Mouse (Mus musculus) regulatory T cell (primary cell): ENCODE data around the gene Slf2.

Experiments
- in situ Hi-C: fragments of 300-600 bp; cut with MboI, MseI; formaldehyde crosslinking; loops from one replicate; pipeline ENCODE4 v1.15.1; 2025; ENCODE audit warnings: high pct_unique_total_duplicates

The Slf2 gene

DNA sequence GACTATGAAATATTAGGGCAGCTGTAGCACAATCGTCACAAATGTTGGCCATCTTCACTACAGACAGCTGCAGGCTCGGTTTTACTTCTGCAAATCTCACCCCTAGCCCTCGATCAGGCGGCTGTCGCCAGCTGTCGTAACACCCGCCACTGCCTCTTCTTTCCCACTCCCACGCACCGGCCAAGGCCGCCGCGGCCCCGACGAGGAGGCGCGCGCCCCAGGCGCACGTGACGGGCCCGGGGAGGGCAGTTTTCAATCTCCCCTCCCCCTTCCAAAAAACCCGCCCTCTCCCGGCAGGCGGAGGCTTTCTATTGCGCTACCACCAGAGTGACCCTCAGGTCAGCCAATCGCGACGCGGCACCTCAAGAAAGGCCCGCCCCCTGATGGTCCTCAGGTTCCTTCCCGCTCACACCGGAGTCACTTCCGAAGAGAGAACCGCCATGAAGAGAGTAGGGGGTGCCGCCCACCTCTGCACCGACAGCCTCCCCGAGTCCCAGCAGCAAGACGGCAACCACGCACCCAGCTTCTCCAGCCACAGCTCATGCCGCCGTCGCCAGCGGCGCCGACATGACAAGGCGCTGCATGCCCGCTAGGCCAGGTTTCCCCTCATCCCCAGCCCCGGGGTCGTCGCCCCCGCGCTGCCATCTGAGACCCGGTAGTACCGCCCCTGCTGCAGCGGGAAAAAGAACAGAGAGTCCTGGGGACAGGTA lies at the start of gene Slf2:
Gene Slf2 (plus strand): TSS at position 408 of the 710 bp plus-strand sequence.
- in situ Hi-C loops: loop anchor here (5.0 kb wide), 1 partner anchor 76 kb away; the partner anchor contains the start of genes Mrpl43 and Twnk

DNA sequence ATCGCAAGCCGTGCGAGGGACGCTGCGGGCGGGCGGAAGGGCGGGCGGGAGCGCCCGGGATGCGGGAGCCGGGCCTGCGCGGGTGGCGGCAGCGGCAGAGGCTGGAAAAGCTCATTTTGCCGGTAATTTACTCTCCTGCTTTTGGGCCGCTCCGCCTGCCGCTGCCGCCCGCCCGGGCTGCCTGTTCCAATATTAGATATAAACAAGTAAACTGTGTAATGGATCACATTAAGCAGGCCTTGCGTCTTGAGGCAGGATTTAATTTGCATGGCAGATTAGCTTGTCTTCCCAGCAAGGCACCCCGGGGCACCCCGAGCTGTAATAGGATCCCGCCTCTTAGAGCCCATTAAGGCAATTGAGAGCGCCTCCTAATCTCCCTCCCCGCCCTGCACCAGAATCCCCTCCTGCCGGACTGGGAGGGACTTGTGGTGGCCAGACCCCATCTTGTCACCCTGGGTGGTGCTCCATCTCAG lies 48.4 kb upstream of the Slf2 start:
- in situ Hi-C loops: loop anchor here (5.0 kb wide), 1 partner anchor 295 kb away; no protein-coding TSS in a partner anchor

DNA sequence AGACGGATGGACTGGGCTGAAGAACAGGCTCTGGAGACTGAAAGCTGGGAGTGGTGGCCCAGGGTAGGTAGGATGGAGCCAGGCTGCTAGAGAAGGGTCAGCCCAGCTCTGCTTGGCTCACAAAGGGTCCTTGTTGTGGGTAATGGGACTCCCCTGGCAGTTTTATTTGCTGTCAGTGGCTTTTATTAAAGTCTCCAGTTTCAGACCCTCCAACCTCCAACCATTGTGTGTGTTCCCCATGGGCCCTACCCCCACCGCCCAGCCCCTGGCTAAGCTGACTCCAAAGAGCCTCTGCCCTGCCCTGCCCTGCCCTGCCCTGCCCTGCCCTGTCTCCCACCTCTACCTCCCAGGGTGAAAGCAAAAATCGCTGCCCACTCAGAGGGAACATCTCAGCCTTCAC lies 46.6 kb upstream of the Slf2 start:
- in situ Hi-C loops: loop anchor here (5.0 kb wide), 1 partner anchor 297 kb away; no protein-coding TSS in a partner anchor

DNA sequence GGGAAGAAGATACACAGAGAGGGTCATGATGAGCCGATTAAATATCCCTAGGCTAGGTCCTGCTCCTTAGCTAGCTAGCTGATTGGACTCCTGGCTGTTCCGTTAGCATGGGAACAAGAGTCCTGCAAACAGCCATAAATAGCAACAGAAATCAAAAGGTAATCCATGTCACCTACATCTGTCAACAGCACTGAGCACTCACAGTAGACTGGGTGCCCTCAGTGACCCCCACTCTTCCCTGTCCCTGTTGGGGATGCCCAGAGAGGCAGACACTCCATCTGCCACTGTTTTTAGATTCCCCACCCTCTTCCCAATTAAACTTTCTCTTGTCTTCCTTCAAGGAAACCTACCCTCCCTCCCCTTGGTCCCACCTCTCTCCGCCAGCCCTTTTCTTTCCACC lies 44.5 kb upstream of the Slf2 start:
- in situ Hi-C loops: no loop called here

DNA sequence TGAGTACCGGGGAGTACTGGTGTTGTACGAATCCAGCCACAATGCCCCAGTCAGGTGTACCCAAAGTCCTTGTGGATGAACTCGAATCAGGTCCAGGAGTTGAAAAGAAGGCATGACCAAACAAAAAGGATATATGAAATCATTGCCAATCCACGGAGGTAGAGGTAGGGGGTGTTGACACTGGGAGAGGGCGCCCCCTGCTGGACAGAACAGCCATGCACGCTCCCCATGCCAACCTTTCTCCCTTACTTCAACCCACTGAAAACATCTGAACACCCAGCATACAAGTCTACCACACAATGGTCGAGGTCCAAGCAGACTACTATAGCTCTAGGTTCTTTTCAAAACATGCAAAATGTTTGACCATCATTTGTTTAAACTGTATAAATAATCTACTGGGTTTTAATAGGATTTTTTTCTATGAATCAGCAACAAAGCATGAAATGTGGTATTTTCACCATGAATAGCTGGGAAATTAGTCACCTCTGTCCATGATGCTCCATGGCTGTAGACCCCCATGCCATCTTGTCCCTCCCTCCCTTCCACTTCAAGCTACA lies 43.2 kb upstream of the Slf2 start:
- in situ Hi-C loops: no loop called here

DNA sequence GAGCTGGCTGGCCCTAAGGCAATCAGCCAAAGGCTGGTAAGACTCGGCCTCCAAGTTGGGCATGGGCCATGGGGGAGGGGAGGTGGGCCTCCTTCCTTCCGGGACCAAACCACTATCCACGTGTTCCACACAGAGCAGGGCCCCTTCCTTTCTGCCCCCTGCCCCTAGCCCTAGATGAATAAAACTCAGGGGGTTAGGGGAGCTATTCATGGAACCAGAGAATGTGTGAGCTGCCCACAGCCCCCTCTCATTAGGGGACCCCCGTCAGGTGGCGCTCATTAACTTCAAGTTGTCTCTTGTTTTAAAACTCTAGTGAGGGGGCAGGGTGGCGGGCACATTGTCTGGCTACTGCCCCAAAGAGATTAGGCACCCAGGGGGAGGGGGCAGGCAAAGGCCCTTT lies 41.4 kb upstream of the Slf2 start:
- in situ Hi-C loops: no loop called here

DNA sequence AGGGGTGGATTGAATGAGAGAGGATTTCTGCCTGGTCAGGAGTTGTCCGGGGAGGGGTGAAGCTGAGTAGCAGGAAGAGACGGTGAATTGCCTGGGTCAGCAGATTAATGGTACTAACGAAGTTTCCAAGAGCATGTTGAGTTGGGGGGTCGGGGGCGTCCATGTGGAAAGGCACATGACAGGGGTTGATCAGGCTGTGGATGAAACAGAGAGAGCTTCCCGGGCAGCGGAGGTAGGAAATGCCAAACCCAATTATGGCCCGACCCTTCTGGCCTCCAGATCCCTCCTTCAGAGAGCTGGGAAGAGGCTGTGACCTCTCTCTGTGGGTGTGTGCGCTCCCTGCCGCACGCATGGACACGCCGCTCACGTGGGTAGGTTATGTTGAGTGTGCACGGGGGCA lies 39.5 kb upstream of the Slf2 start:
- in situ Hi-C loops: no loop called here

DNA sequence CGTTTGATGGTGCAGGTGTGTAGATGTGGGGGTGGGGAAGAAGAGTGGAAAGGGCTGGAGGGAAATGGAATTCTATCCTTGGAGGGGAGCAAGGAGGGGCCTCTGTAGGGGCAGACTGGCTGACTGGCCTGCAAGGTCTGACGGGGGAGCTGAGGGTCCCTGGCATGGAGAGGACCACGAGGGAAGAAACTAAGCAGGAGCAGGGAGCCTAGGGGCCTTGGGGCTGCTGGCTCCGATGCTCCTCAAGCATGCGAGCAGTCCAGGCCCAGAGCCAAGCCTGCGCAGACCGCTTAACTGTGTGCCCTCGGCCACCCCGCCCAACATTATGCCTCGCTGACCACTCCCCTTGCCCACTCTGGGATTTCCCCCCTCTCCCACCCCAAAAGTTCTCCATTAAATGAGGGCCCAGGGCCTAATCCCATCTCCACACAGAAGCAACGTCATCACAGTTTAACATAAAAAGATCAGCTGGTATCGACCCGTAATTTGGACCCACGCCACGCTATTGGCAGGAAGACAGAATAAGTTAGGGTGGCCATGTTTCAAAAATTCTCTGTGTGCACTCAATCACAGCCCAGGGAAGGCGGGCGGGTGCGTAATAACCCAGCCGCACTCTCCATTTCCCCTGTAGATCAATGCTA lies 37.6 kb upstream of the Slf2 start:
- in situ Hi-C loops: no loop called here

DNA sequence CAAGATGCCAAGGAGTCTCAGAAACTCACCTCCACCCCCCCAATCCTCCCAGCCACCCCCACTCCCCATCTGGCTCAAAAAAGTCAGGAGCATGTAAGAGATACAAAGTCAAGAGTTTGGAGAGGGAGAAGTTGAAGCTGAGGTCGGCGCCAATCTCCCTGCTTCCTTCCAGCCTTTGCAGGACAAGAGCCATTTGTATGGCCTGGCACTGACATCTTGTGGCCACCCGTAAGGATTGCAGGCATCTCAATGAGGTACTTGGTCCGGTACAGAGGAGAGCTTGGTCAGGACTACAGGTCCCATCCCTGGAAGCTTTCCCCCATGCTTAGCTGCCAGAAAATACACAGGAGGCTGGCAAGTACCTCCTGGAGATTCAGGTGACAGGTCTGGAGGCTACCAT lies 35.7 kb upstream of the Slf2 start:
- in situ Hi-C loops: no loop called here

DNA sequence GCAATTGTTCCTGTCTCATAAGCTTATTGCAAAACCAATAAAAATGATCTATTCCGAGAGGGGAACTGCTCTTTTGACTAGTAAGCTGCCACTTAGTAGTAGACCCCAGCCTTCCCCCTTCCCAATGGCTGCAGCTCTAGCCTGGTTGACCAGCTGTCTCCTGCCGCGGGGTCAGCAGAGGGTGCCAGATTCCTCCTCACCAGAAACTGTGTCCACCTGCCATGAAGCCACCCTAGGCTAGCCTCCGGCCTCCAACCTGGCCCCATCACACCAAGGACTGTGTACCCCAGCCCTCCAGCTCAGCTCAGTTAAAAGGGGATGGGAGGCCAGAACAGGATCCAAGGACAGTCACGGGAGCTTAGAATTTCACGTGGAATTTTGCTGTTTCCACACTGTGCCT lies 34.5 kb upstream of the Slf2 start:
- in situ Hi-C loops: no loop called here

DNA sequence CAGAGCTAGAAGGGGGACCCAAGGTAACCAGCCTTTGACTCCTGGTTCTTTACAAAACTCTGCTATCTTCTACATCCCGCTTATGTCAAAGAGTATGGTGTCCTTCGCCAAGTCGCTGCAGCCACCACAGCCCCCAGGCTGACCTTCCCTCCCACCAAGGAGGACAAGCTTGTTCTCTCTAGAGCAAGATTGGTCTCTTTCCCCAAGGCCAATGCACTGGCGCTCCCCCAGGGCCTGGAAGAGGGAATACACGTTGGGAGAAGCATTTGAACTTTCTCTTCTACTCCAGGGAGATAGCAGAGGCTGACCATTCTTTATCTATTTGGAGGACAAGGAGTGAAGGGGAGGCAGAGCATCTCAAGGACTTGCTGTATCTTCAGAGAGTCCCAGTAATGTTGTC lies 33.4 kb upstream of the Slf2 start:
- in situ Hi-C loops: no loop called here

DNA sequence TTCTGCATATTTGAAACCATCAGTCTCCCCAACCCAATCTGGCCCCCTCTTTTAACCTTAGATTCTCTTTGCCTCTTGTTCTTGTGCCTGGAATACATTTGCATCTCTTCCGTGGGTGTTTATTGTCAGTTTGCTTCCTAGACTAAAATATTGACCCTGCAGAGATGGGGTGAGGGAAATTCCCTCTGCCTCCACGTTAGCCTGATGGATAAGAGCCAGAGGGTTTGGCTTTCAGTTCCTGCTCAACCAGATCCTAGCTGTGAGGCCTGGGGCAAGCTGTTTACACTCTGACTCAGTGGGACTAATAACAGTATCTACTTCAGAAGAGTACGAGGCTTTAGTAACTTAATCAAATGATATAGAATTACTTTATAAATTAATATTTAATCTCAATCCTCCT lies 32.3 kb upstream of the Slf2 start:
- in situ Hi-C loops: no loop called here

DNA sequence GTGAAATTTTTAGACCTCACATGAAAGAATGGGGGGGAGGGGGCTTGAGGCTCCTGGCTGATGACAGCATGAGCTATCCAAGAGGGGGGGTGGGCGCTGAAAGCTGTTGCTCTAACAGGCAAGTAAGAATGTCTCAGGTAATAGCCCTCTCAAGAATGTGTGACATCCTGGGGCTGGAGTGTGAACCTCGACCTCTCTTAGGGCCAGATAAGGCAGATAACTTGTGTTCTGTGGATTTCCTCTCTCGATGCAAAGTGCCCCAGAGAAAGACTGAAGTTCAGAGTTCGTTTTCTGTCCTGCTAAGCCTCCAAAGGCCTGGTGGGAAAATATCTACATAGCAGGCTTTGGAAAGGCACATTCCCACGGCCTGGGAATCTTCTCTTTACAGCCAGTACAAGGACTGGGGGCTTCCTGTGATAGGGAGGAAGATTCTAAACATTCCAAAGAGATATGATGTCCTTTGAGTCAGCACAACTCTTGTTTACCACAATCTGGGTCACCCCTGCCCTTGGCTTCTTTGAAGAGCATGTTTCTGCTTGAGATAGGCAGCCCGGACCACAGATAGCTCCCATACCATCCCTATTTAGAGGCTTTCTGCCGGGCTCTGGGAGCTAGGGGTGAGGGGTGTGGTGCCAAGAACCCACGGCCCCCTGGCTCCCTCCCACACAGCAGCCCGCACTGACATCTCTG lies 31.7 kb upstream of the Slf2 start:
- in situ Hi-C loops: no loop called here

DNA sequence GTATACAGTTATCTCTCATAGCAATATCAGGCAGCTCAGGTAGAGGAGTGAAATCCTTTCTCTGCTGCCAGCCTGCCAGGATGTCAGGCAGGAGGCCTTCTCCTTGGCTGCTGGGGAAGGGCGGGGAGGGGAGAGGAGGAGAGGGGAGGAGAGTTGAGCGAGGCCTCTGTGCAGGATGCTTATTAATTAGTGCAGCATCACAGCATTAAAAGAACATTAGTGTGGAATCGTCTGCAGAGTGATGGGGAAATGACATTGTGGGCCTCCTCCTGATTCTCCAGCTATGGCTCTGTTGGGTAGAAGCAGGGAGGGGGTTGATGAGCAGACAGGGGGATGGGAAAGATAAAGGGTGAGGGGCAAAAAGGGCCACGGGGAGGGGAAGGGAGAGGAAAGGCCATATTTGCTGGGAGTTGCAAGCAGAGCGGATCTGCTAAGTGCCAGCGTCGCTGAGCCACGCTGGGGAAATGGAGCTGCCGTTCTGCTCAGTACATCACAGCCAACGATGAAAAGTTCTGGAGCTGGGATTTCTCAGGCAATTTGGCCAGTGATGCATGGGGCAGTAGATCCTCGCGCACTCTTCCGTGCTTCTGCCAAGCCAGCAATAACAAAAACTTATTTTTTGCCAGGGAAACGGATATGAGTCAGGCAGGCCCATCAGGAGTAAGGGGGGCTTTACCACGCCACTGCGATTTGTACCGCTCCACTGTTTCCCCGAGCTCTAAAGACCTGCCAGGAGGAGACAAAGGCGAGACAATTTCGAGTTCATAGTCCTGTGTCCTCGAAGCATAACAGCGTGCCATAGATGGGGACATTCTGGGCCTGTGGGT lies 30.8 kb upstream of the Slf2 start:
- in situ Hi-C loops: no loop called here

DNA sequence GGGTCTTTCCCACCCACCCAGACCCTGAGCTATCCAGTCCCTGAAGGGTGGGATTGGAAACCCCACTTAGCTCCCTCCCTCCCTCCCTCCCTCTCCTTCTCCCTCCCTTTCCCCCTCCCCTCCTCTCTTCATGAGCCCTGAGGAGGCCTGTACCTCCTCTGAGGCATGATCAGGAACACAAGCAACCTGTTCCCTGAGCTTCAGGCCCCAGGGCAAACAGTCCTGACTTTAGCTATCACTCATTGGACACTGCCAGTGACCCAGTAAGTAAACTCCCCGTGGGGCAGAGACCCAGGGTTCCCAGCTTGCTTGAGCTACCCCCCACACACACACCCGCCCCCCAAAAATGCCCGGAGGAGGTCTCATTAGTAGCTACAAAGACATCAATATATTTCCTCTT lies 29.9 kb upstream of the Slf2 start:
- in situ Hi-C loops: no loop called here

DNA sequence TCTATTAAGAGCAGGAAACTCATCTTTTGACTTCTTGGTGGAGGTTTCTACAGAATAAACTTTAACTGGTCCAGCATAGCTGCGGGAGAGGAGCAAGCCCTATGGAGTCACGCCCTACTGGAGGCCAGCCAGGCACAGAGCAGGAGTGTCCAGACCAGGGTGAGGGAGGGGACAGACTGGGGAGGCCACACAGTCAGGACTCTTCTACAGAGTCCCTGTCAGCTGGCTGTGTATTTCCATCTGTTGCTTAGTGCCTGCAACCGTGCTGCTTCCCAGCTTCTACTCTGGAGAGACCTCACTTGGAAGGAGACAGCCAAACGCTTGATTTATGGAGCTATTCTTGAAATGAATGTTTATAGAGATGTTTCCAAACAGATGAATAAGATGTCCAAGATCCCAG lies 28.6 kb upstream of the Slf2 start:
- in situ Hi-C loops: no loop called here

DNA sequence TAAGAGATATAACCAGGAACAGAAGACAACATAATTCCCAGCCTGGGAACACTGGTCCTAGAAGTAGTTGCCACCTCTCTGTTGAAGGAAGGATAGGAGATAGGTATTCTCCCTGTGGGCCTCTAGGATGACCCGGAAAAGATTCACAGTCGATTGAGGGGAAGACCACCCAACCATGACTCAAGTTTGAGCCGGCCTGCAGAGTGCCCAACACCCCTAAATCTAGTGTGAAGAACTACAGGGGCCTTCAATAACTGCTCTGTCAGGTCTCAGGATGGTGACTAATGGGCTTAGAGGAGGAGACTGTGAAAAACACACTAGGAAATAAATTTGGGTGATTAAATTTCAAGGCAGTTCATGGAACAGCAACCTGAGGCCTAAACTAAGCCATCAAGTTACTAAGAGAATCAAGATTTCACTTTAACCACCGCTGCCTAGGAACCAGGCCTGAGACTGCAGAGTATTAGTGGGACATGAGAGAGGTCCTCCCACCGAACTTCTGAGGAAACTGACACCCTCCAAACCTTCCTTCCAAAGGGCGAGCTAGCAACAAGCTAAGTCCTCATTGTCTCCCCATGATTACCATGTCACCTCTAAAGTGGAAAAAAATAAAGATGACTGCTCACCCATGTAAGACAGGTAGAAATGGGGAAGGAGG lies 27.5 kb upstream of the Slf2 start:
- in situ Hi-C loops: no loop called here

DNA sequence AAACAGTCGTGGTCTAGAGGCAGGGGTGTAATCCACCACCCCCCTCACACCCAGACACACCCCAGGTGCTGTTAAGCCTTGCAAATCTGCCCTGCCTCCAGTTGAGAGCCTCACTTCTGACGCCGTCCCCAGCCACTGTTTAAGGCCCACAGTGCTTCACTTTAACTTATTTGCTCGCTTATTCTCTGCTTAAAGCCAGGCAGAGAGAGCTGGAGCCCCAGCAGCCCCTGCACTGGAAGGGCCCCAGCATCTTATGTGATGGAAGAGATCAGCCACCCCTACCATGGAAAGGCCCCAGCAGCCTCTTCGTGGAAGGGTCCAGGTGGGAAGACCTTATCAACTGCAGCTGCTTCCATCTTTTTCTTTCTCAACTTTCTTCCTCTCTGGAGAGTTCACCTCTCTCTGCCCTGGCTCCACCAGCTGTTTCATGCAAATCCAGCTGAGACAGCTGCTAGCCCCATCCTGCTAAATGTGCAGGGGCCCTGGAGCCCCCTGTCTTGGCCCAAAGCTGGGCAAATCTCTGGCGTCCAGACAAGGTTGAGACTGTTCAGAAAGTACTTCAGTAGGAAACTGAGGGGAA lies 26.7 kb upstream of the Slf2 start:
- in situ Hi-C loops: no loop called here

DNA sequence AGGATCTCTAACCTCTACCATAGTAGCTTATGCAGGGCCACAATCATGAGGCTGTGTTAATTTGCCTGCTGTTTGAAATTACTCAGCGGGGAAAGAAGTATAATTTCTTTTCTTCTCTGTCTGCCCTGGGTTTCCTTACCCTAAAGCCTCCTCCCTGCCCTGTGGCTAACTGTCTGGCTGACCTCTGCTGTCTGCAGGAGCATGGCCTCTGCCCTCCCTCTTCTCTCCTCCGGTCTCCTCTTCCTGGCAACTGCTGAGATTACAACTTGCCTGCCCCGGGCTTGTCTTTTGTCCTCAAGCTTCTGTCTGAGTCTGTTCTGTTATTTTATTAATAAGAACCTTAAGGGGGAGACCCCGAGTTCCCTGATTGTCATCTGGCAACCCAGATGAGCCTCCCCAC lies 25.6 kb upstream of the Slf2 start:
- in situ Hi-C loops: no loop called here

DNA sequence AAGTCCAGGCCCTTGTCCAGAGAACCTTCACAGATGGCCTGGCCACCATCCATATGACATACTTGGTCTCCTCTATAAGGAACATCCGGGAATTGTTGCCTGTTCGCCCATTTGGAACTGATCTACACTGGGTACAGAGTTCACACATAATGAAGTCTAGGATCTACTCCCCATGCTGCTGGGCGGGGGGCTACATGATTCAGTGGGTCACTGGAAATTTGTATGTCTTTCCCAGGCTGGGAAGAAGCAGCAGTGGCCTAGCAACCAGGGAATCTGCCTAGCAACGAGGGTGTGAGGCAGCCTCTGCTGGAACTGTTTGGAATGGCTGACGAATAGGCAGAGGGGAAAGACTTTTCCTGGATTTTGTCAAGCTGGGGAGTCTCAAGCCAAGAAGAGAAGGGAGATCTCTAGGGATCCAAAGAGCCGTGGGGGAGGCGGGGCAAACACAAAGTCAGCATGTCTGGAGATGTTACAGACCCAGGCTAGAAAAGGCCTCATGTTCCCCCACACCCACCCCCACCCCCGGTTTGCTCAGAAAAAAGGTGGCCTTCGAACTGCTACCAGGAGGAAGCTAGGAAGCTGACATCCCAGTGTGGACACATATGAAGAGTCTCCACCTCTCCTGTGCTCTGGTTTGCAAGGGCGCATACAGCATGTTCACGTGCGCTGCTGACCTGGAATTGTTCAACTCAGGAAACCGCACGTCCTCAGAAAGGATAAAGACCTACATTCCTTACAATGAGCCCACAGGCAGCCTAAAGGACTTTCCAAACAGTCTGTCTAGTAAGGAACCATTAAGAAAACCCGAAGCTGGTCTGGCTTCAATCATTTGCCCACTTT lies 22.9 kb upstream of the Slf2 start:
- in situ Hi-C loops: no loop called here
